Mouse (Mus musculus): ENCODE results near the gene Usp48. TPM values are rescaled to one million over a fixed set of nuclear protein-coding genes. Genes with fewer than 3 reads are reported as not detected.

The Usp48 gene
- total RNA-seq, 2 experiments from 2014 or later, result 208 to 213 TPM

- ATAC-seq (replicated peaks; ENCODE audit: low FRiP score, low TSS enrichment, poor library complexity, severe bottlenecking), result no peak
These were observed 85.0 kb downstream of the Usp48 start for GRCm38 (mm10) chr4:137678568-137678967.

DNA sequence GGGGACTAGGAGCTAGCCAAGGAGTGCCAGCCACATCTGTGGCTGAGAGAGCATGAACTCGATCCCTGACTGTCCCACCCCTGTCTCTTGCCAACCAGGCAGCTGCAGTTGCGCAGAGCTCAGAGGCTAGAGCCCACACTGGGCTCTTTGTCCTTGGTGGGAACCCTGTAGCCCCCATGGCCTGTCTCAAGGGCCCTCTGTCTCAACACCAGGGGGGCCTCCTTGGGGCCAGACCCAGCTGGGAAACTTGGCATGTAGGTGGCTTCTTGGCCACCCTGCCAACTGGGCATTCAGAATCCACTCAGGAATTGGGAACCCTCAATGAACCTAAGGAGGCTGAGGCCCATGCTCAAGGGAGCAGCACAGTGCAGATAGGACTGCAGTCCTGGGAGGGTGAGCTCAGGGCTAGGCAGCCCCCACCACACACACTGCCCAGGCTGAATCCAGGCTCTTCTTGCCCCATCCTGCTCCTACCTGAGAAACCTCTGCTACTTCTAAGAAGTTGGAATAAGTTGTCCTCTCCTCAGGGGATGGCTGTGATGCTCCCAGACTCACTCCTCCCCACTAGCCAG lies 86.5 kb downstream of the Usp48 start:
- ATAC-seq (replicated peaks; ENCODE audit: low FRiP score, low TSS enrichment, poor library complexity, severe bottlenecking), result no peak

- no peak for ATAC-seq (replicated peaks; ENCODE audit: low FRiP score, low TSS enrichment, poor library complexity, severe bottlenecking)
These were observed 87.2 kb downstream of the Usp48 start for GRCm38 (mm10) chr4:137680721-137681120.

DNA sequence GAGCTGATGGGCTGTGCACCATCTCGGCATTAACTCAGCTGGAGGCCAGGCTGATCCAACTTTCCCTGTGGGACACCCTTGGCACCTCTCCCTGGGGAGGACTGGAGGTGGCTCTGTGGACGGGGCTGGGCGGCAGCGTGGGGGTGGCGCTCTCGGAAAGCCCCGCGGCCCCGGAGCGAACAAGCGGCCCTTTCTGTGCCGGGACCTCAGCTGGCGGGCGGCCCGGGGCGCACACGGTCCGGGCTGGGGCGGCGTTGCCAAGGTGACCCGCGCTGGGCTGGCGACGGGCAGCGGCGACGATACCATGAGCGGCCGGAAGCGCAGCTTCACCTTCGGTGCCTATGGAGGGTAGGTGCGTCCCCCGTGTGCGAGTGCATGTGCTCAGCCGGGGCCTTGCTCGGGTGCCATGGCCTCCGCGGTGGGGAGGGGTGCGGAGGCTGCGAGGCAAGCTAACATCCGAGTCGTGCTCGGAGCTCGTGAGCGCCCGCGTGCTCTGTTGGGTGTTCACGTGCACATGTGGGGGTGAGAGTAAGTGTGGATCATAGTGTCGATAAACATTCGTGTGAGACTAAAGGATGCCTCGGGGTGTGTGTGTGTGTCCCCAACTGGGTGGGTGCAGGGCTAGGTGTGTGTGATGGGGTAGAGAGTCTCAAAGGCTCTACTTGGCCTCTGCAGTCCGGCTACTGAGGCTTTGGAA lies 88.0 kb downstream of the Usp48 start:
- no peak for ATAC-seq (replicated peaks; ENCODE audit: low FRiP score, low TSS enrichment, poor library complexity, severe bottlenecking)

DNA sequence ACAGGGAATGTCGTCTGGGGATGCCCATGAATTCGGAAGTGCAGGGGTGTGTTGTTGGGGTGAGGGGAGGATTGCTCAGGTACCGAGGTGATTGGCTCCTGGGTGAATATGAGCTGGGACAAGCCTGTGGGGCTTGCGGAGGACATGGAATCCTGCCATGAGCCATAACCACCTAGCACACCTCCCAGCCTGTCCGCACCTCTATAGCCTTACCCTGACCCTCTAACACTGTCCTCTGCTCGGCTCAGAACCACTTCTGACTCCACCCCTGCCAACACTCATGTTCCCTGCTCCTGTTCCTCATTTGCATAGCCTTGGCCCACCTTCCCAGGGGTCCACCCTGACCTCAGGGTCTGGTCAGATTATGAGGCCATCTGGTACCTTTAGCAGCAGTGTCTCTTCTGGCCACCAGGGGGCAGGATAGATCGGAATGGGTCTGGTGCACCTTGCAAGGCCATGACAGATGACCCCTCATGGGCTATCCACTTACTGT lies 89.5 kb downstream of the Usp48 start:
- peak; percentile 56 for ATAC-seq (replicated peaks; ENCODE audit: low FRiP score, low TSS enrichment, poor library complexity, severe bottlenecking)

DNA sequence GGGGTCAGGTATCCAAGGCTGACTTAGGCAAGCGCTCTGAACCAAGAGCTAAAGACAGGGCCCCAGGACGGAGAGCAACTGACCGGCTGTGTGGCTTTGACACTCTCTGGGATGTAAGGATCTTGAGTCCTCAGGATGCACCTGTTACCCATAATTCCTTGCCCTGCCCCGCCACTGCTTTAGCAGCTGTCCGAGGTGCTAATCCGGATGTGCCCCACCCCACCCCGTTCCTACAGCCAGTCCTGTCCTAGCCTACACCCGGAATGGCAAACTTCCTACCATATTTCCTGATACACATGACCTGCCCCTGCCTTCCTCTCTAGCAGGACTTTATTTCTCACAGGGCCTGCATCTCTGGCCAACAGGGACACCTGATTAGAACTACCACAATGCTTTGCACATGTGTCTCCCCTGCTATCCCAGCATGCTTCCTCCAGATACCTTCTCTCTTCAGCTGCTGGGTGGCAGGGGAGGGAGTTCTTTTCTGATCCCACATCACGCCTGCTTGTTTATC lies 91.3 kb downstream of the Usp48 start:
- ATAC-seq (replicated peaks; ENCODE audit: low FRiP score, low TSS enrichment, poor library complexity, severe bottlenecking), result no peak

DNA sequence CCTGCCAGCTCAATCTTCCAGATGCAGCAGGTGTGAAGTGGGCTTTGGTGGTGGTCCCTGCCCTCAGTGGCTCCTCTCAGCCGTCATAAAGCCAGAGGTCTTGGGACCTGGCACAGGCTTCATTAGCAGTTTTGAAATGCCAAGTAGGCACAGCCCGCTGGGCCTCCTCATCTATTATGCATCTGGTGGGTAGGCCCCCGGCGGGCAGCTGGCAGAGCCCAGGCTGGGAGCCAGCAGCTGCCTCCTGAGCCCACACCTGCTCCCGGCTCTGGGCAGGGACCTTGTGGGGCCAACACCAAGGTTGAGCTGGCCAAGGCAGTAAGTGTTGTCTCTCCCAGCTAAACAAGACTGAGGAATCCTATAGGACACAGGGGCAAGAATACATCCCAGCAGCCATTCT lies 92.7 kb downstream of the Usp48 start:
- no peak for ATAC-seq (replicated peaks; ENCODE audit: low FRiP score, low TSS enrichment, poor library complexity, severe bottlenecking)

GRCm38 (mm10) chr4:137687234-137687825 lies 93.8 kb downstream of the Usp48 start:
- no peak for ATAC-seq (replicated peaks; ENCODE audit: low FRiP score, low TSS enrichment, poor library complexity, severe bottlenecking)

- ATAC-seq (replicated peaks; ENCODE audit: low FRiP score, low TSS enrichment, poor library complexity, severe bottlenecking), result no peak
These were observed 98.8 kb downstream of the Usp48 start for GRCm38 (mm10) chr4:137692107-137692902.

DNA sequence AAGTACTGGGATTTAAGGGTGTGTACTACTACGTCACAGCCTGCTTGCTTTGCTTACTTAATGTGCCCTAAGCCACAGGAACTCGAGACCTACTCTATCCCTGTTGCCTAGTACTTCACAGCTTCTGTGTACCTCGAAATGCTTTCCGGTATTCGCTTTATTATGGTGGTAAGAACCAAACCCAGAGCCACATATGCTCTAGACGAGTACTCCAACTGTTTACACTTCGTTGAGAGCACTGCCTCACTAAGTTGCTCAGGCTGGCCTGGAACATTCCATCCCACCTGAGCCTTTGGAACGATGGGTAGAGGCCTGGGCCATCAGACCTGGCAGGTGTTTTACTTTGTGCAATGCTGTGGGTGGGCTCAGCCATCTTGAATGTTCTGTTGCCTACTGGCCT lies 101.7 kb downstream of the Usp48 start:
- no peak for ATAC-seq (replicated peaks; ENCODE audit: low FRiP score, low TSS enrichment, poor library complexity, severe bottlenecking)

DNA sequence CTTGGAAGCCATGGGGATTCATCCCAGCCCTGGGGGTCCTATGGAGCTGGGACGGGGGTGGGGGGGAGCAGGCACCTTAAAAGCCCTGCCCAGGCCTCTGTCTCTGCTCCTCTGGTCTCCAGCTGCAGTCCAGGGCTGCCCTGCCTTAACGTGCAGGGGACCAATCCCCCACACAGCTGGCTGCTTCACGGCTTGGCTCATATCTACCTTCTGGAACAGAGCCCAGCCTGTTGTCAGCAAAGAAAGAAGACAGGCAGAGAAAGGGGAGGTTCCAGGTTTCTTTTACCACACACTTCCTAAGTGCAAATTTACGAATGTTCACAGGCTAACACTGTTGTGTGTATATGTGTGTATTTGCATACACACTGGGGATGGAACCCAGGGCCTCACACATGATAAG lies 102.3 kb downstream of the Usp48 start:
- ATAC-seq (replicated peaks; ENCODE audit: low FRiP score, low TSS enrichment, poor library complexity, severe bottlenecking), result no peak; the same call in 1 of the 2 replicates

GRCm38 (mm10) chr4:137697156-137697885 lies 103.8 kb downstream of the Usp48 start:
- no peak for ATAC-seq (replicated peaks; ENCODE audit: low FRiP score, low TSS enrichment, poor library complexity, severe bottlenecking)

DNA sequence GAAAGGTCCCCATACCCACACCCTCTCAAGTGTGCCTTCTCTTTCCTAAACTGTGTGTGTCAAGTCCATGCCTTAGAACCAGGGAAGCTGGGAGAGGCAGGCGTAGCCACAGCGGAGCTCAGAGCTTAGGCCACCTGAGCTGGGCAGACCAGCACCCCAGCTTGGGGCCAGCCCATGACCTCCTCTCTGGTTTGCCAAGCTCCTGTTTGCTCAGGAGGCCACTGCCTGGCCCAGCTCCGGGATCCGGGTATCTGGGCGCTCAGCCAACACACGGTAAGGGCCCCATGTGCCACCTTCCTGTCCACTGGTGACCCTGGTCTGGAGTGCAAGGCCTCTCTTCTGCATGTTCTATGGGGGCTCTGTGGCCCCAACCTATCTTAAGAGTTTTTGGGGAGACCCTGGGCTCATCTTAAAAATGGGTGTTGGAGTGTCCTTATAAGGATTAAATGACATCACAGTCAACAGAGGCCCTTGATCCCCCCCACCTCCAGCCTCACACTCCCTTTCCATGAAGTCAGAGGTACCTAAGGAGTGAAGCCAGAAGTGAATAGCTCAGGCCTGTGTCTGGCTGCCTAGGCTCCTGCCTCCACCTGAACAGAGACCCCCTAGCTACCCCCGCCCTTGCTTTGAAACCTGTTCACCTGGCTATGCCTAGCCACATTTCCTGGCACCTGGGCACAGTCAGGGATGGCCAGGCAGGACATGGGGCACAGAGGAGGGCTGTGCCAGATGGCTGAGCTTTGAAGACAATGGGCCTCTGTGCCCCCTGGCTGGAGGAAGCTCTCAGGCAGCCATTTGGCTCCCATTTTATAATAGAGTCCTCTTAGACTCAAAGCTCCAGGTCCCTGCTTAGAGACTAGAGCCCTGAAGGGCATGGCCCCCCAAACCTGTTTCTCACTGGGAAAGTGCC lies 104.8 kb downstream of the Usp48 start:
- no peak for ATAC-seq (replicated peaks; ENCODE audit: low FRiP score, low TSS enrichment, poor library complexity, severe bottlenecking)

DNA sequence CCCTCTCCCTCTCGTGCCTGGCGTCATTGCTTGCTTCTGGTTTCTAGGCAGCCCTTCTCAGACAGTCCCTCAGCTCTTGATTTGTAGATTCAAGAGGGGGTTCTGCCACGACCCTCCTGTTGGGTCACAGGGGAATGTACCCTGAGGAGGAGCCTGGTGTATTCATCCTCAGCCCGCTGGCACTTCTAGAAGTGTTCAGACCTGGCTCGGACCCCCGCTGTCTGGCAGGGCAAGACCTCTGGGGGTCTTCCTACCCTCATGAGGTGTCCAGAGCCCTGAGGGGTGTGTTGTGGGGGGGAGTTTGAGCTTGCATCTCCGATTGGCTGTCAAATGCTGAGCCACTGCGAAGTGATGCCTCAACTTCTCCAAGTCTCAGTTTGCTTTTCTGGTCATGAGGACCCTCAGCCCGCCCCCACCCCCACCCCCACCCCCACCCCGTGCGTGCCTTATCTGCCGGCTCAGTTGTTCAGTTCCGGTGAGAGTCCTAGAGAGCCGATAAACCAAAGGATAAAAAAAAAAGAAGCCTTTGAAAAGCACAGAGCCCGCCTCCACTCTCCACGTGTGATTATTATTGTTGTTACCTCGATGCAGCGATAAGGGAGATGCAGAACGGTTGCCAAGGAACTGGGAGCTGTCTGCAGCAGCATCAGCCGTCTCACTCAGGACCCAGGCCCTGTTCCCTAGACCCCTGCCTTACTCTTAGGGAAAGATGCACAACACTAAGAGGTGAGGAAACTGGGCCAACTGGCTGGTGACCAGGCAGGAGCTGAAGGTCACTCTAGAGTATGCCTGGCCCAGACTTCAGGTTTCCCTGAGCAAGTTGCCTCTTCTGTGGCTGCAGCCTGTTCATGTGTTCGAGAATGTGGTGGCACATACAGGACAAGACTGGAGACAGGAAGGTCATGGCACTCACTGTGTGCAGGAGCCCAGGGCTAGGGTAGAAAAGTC lies 106.0 kb downstream of the Usp48 start:
- ATAC-seq (replicated peaks; ENCODE audit: low FRiP score, low TSS enrichment, poor library complexity, severe bottlenecking), result no peak

- no peak for ATAC-seq (replicated peaks; ENCODE audit: low FRiP score, low TSS enrichment, poor library complexity, severe bottlenecking)
These were observed 107.4 kb downstream of the Usp48 start for GRCm38 (mm10) chr4:137700960-137701359.

DNA sequence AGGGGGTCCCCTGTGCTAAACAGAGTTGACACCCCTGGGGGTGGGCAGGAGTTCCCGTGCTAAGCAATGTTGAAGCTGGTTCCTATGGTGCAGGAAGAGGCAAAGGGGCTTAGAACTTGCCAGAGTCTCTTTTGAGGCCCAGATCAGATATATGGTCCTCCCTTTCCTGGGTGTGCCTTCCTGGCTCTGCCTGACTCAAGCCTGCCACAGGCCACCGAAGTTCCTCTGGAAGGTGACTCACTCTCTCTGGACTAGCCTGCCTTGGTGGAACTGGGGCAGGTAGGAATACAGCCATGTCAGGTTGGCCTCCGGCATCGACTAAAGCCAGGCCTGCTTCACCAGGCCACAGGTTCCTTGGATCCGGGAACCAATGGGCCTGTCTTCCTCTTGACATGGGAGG lies 109.5 kb downstream of the Usp48 start:
- no peak for ATAC-seq (replicated peaks; ENCODE audit: low FRiP score, low TSS enrichment, poor library complexity, severe bottlenecking)

GRCm38 (mm10) chr4:137704561-137704960 lies 111.0 kb downstream of the Usp48 start:
- ATAC-seq (replicated peaks; ENCODE audit: low FRiP score, low TSS enrichment, poor library complexity, severe bottlenecking), result no peak

Data from megakaryocyte-erythroid progenitor cell, adult 5-6 weeks (primary cell).